Mouse (Mus musculus) liver, embryonic 14.5 days (tissue): ENCODE data around the gene Nol3.

Source experiments
- CTCF ChIP-seq: IDR thresholded peaks from 2 replicates; pipeline ENCODE4 v1.5.1; 2016; ENCODE audit warnings: antibody characterized with exemption, low read depth, control low read depth
- EP300 ChIP-seq: IDR thresholded peaks from 2 replicates; pipeline ENCODE4 v1.6.1; 2016; ENCODE audit warnings: antibody characterized with exemption, low read depth

GRCm38 (mm10) chr8:105303874-105304273, 27.9 kb downstream of the Nol3 start:
- TF ChIP-seq EP300, result no peak
- no peak for TF ChIP-seq CTCF
